Mouse (Mus musculus): Measurements from ENCODE around the gene Gga3. TPM values are rescaled to one million over a fixed set of nuclear protein-coding genes. Genes with fewer than 3 reads are reported as not detected.
A peak's percentile ranks its signal among the peaks of the same experiment; 100 is the strongest.

Gene Gga3
- total and polyA plus RNA-seq, 2 experiments, result 1.7 to 8.3 TPM

GRCm38 (mm10) chr11:115615108-115615825 lies 11.4 kb upstream of the Gga3 start:
- H3K36me3 ChIP-seq (ENCODE audit: control insufficient read depth, insufficient read depth, low read length), result 0 out of 2 replicates have a peak, but pooled peaks cover 2% of the 10 kb centered on the region

GRCm38 (mm10) chr11:115614346-115615107 lies 10.7 kb upstream of the Gga3 start:
- DNase-seq (ENCODE audit: extremely low read depth, low read depth, low spot score), result no peak
- H3K36me3 ChIP-seq (ENCODE audit: control insufficient read depth, insufficient read depth, low read length), result peaks cover 2% of the 10 kb centered on the region; the same call in 1 of the 2 replicates
- WGBS, result 91% methylated on average over 10 of the region's 10 CpGs

More at GRCm38 (mm10) chr11:115615108-115615825, 11.4 kb upstream of the Gga3 start:
- TF ChIP-seq CTCF (IDR thresholded peaks at IDR 0.05; ENCODE audit: low read depth, low read length), result no peak
- no peak for TF ChIP-seq POLR2A (IDR thresholded peaks at IDR 0.05; ENCODE audit: extremely low read depth, insufficient read depth, low read length)
- DNase-seq (ENCODE audit: extremely low read depth, low read depth, low spot score), result no peak
- Histone ChIP-seq H3K4me1 (ENCODE audit: control insufficient read depth, insufficient read depth, low read length) (peaks cover 15% of the 10 kb centered on the region), H3K4me3 (ENCODE audit: insufficient read depth, low read depth, low read length) (no peak overlapping the region), H3K27me3 (ENCODE audit: control insufficient read depth, insufficient read depth, low read length) (no peaks in the 10 kb centered on the region), H3K9ac (ENCODE audit: low read depth, low read length) (no peak overlapping the region), H3K27ac (replicated peaks; ENCODE audit: insufficient read depth, low read depth, low read length) (no peak overlapping the region), H3K79me2 (ENCODE audit: control insufficient read depth, insufficient read depth, low read length) (peaks cover 4% of the 10 kb centered on the region; the same call in 1 of the 2 replicates)
- WGBS, result 87% methylated on average over 15 of the region's 15 CpGs

GRCm38 (mm10) chr11:115613138-115613945 lies 9.5 kb upstream of the Gga3 start:
- Histone ChIP-seq H3K27ac (replicated peaks; ENCODE audit: insufficient read depth, low read depth, low read length) (peak overlapping the region; percentile 72), H3K79me2 (ENCODE audit: control insufficient read depth, insufficient read depth, low read length) (peaks cover 4% of the 10 kb centered on the region; the same call in 1 of the 2 replicates), H3K36me3 (ENCODE audit: control insufficient read depth, insufficient read depth, low read length) (peaks cover 5% of the 10 kb centered on the region; the same call in 1 of the 2 replicates), H3K4me1 (ENCODE audit: control insufficient read depth, insufficient read depth, low read length) (peaks cover 15% of the 10 kb centered on the region), H3K27me3 (ENCODE audit: control insufficient read depth, insufficient read depth, low read length) (no peaks in the 10 kb centered on the region), H3K9ac (ENCODE audit: low read depth, low read length) (peak overlapping the region; percentile 64), H3K4me3 (ENCODE audit: insufficient read depth, low read depth, low read length) (peak overlapping the region; percentile 83)
- no peak for TF ChIP-seq POLR2A (IDR thresholded peaks at IDR 0.05; ENCODE audit: extremely low read depth, insufficient read depth, low read length)
- TF ChIP-seq CTCF (IDR thresholded peaks at IDR 0.05; ENCODE audit: low read depth, low read length), result no peak
- WGBS, result 3% methylated on average over 16 of the region's 16 CpGs
- DNase-seq (ENCODE audit: extremely low read depth, low read depth, low spot score), result peak; percentile 66

More at GRCm38 (mm10) chr11:115614346-115615107, 10.7 kb upstream of the Gga3 start:
- H3K79me2 ChIP-seq (ENCODE audit: control insufficient read depth, insufficient read depth, low read length), result peaks cover 4% of the 10 kb centered on the region; the same call in 1 of the 2 replicates
- no peak overlapping the region for H3K27ac ChIP-seq (replicated peaks; ENCODE audit: insufficient read depth, low read depth, low read length)
- no peak overlapping the region for H3K4me3 ChIP-seq (ENCODE audit: insufficient read depth, low read depth, low read length)
- no peak overlapping the region for H3K9ac ChIP-seq (ENCODE audit: low read depth, low read length)
- TF ChIP-seq CTCF (IDR thresholded peaks at IDR 0.05; ENCODE audit: low read depth, low read length), result no peak
- H3K27me3 ChIP-seq (ENCODE audit: control insufficient read depth, insufficient read depth, low read length), result no peaks in the 10 kb centered on the region
- peaks cover 15% of the 10 kb centered on the region for H3K4me1 ChIP-seq (ENCODE audit: control insufficient read depth, insufficient read depth, low read length)

DNA sequence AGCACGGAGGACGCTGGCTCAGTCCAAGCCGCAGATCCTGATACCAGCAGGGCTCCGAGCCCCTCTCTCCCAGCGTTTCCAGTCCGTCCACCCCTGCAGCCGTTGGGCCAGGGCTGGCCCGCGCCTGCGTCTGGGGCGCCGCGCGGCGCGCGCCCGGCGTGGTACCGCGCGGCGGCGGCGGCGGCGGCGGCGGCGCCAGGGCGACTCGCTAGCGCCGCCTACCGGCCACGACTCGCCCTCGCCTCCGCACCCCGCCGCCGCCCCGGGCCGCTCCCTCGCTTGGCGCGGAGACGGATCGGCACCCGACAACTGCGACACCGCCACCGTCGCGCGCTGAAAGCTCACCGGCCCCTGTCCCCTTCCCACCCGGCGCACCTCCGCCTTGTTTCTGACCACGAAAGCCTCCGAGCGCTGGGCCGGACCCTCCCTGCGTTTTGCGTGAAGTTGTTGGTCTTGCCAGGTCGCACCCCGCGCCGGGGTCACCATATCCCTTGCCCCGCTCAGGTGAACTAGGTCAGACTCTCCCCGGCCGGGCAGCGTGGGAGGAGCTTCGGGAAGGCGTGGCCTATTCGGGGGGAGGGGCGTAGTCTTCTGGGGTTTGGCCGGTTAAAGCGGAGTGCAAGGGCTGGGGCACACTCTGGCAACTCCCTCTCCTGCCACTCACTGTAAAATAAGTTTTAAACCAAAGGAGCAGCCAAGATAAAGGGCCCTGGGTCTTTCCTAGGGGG lies 8.7 kb upstream of the Gga3 start, which contains the start of gene Mif4gd:
TSS of gene Mif4gd (minus strand) at position 560 of the 728 bp plus-strand sequence.
- 2% methylated on average over 79 of the region's 80 CpGs for WGBS
- Histone ChIP-seq H3K36me3 (ENCODE audit: control insufficient read depth, insufficient read depth, low read length) (peaks cover 7% of the 10 kb centered on the region; the same call in 1 of the 2 replicates), H3K79me2 (ENCODE audit: control insufficient read depth, insufficient read depth, low read length) (peaks cover 4% of the 10 kb centered on the region; the same call in 1 of the 2 replicates), H3K4me1 (ENCODE audit: control insufficient read depth, insufficient read depth, low read length) (peaks cover 15% of the 10 kb centered on the region), H3K27me3 (ENCODE audit: control insufficient read depth, insufficient read depth, low read length) (no peaks in the 10 kb centered on the region), H3K9ac (ENCODE audit: low read depth, low read length) (peak within 1 kb of the TSS; percentile 88), H3K27ac (replicated peaks; ENCODE audit: insufficient read depth, low read depth, low read length) (peak within 1 kb of the TSS; percentile 90), H3K4me3 (ENCODE audit: insufficient read depth, low read depth, low read length) (peak within 1 kb of the TSS; percentile 83)
- peak; percentile 65 for TF ChIP-seq POLR2A (IDR thresholded peaks at IDR 0.05; ENCODE audit: extremely low read depth, insufficient read depth, low read length)
- peak; percentile 59 for TF ChIP-seq CTCF (IDR thresholded peaks at IDR 0.05; ENCODE audit: low read depth, low read length)
- DNase-seq (ENCODE audit: extremely low read depth, low read depth, low spot score), result peak; percentile 82

DNA sequence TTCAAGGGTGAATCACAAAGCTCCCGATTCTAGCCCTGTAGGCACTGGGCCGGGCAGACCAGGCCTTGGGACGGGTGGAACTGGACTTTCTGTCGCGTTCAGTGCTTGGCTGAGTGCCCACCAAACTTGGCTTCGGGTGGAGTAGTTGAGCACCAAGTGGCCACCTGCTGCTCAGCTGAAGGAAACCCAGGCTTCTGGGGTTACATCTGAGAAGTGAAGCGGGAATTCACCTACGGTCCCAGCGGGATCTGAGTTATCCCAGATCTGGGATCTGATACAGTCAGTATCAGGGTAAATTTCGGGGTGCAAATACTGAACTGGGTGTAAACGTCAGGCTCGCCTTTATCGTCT lies 8.2 kb upstream of the Gga3 start:
- WGBS, result under 1% methylated on average over 13 of the region's 13 CpGs
- H3K4me1 ChIP-seq (ENCODE audit: control insufficient read depth, insufficient read depth, low read length), result peaks cover 15% of the 10 kb centered on the region
- H3K27me3 ChIP-seq (ENCODE audit: control insufficient read depth, insufficient read depth, low read length), result no peaks in the 10 kb centered on the region
- DNase-seq (ENCODE audit: extremely low read depth, low read depth, low spot score), result peak; percentile 90
- H3K9ac ChIP-seq (ENCODE audit: low read depth, low read length), result peak overlapping the region; percentile 83
- H3K79me2 ChIP-seq (ENCODE audit: control insufficient read depth, insufficient read depth, low read length), result peaks cover 4% of the 10 kb centered on the region; the same call in 1 of the 2 replicates
- peak overlapping the region; percentile 83 for H3K4me3 ChIP-seq (ENCODE audit: insufficient read depth, low read depth, low read length)
- peaks cover 11% of the 10 kb centered on the region; the same call in 1 of the 2 replicates for H3K36me3 ChIP-seq (ENCODE audit: control insufficient read depth, insufficient read depth, low read length)
- peak overlapping the region; percentile 90 for H3K27ac ChIP-seq (replicated peaks; ENCODE audit: insufficient read depth, low read depth, low read length)
- no peak for TF ChIP-seq POLR2A (IDR thresholded peaks at IDR 0.05; ENCODE audit: extremely low read depth, insufficient read depth, low read length)
- peak; percentile 31; the same call in 1 of the 2 replicates for TF ChIP-seq CTCF (IDR thresholded peaks at IDR 0.05; ENCODE audit: low read depth, low read length)

Data from liver, adult 2 months (tissue).